Mouse (Mus musculus): ENCODE results near the gene Anapc7.

DNA sequence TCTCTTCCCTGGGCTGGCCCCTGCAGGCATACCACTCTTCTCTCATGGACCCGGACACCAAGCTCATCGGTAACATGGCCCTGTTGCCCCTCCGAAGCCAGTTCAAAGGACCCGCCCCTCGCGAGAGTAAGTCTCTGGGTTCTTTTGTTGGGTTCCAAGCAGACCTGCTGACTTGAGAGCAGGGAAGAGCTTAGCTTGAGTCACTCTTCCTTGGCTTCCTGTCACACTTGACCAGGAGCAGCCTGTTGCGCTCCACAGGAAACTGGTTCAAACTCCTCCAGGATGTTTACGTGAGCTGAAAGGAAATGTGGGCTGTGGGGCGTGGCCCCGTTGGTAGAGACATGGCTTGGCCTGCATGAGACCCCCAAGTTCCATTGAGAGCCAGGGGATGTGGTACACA, 24.7 kb upstream of the Anapc7 start:
- TF ChIP-seq CTCF (IDR thresholded peaks at IDR 0.05; ENCODE audit: control insufficient read depth, insufficient read depth, low read length) (no peak), POLR2A (IDR thresholded peaks at IDR 0.05; ENCODE audit: borderline replicate concordance, control insufficient read depth, low read depth, low read length) (no peak)

Data from bone marrow, adult 2 months (tissue).